Mouse (Mus musculus) E14TG2a.4 (cell line): ENCODE results near the gene Arhgap33.

Experiments used
- H3K27me3 ChIP-seq: 2 replicates; pipeline ENCODE4 v1.6.1; 2014; ENCODE audit warnings: low read length, control low read depth; ENCODE audit not compliant: insufficient read depth
- H3K36me3 ChIP-seq: 2 replicates; pipeline ENCODE4 v1.6.1; 2014; ENCODE audit warnings: low read length, control low read depth; ENCODE audit not compliant: insufficient read depth
- H3K4me1 ChIP-seq: replicated peaks from 2 replicates; pipeline ENCODE4 v1.6.1; 2014; ENCODE audit warnings: low read depth, low read length, control low read depth
- H3K4me3 ChIP-seq: replicated peaks from 2 replicates; pipeline ENCODE4 v1.5.1; 2014; ENCODE audit warnings: mild to moderate bottlenecking, low read length
- H3K9me3 ChIP-seq: 2 replicates; pipeline ENCODE4 v1.6.1; 2014; ENCODE audit warnings: low read length, control low read depth
- CTCF ChIP-seq: conservative IDR thresholded peaks from 2 replicates; pipeline ENCODE4 v1.5.1; 2014; ENCODE audit warnings: low read length
- NANOG ChIP-seq: IDR thresholded peaks from 2 replicates; pipeline ENCODE4 v1.6.1; 2014; ENCODE audit warnings: borderline replicate concordance, low read length, mixed read lengths
- POU5F1 ChIP-seq: IDR thresholded peaks from 2 replicates; pipeline ENCODE4 v1.6.1; 2014; ENCODE audit warnings: low read length, borderline replicate concordance

Gene Arhgap33

DNA sequence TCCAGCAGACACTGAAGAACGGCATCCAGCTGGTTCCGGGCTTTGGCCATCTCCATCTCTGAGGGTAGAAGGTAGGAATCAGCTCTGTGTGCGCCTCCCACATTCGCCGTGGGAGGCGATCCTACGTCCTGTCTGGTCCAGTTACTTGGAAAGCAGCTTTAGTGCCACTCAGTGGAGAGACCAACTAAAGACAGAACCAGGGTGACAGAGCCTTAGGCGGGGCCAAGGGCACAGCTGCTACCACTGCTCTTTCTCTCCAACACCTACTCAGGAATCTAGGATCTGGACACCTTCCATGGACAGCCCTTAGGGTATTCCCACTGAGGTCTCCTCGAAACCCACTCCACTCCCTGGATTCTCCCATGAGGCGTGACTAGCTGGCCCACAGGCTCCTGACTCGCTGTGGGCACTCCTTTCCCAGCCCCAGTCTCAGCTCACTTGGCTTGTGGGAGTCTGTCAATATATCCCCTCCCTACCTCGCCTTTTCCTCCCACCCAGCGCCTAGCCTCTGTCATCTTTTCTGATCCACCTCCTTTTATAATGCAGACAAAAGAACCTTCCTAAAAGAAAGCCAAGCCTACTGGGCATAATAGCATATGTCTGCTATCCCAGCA lies 23.1 kb upstream of the Arhgap33 start:
- peaks cover 43% of the 10 kb centered on the region for H3K36me3 ChIP-seq
- TF ChIP-seq NANOG (no peak), POU5F1 (no peak), CTCF (no peak)
- no peaks in the 10 kb centered on the region for H3K27me3 ChIP-seq
- peak overlapping the region; percentile 90 for H3K4me3 ChIP-seq
- peaks cover 80% of the 10 kb centered on the region for H3K4me1 ChIP-seq
- H3K9me3 ChIP-seq = no peaks in the 10 kb centered on the region

DNA sequence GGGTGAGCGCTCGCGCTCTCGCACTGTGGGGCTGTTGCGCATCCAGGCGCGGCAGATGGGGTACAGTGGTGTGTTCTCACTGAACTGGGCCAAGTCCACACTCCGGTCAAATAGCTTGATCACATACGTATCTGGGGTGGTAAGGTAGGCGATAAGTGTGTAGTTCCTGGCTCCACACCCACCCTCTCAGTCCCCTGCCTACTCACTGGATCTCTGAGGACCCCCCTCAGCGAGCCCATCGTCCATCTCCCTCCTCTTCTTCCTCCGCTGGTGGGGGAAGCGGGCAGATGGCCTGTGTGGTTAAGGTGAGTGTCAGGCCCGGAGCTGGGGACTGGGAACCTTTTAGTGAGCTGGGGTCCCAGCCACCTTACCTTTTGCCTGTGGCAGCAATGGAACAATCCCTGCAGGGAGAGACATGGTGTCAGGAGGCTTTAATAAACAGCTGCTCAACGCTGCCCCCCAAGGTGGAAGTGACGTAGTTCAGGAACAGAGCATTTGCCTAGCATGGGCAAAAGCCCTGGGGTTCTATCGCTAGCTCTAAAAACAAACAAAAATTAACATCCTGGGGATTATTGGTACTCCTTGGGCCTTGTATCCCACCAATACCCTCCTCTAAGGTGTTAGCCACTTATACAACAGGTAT lies 22.2 kb upstream of the Arhgap33 start:
- Histone ChIP-seq H3K9me3 (no peaks in the 10 kb centered on the region), H3K4me3 (no peak overlapping the region; the same call in 1 of the 2 replicates), H3K36me3 (peaks cover 43% of the 10 kb centered on the region), H3K4me1 (peaks cover 80% of the 10 kb centered on the region), H3K27me3 (no peaks in the 10 kb centered on the region)
- TF ChIP-seq CTCF (no peak), NANOG (no peak), POU5F1 (no peak)

DNA sequence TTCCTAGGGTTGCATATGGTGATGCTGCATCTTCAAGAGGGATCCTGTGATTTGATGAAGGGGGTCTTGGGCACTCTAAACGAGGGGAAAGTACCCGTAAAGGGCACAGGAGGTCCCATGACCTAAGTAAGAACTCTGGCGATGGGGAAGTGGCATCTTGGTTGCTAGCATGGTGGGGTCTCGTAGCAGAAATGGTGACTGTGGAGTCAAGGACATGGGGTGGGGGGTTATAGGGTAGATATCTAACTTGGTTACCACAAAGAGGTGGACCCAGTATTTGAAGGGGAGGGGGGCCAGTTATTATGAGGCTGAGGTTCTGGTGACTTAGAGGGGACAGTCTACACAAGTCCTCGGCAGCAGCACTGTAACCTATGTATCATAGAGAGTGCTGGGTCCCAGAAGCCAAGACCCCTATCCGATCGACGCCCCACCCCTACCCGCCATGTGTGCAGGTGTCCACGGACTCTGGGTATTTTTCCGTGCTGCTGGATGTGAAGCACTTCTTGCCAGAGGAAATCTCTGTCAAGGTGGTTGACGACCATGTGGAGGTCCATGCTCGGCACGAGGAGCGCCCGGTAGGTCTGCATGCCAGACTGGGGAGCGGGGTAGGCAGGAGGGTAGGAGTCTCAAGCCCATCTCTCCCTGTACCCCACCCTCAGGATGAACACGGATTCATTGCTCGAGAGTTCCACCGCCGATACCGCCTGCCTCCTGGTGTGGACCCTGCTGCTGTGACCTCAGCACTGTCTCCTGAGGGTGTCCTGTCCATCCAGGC lies 19.1 kb upstream of the Arhgap33 start:
- Histone ChIP-seq H3K27me3 (no peaks in the 10 kb centered on the region), H3K4me1 (peaks cover 72% of the 10 kb centered on the region), H3K36me3 (peaks cover 45% of the 10 kb centered on the region), H3K4me3 (peak overlapping the region; percentile 88), H3K9me3 (no peaks in the 10 kb centered on the region)
- TF ChIP-seq NANOG (no peak), POU5F1 (no peak), CTCF (no peak)

DNA sequence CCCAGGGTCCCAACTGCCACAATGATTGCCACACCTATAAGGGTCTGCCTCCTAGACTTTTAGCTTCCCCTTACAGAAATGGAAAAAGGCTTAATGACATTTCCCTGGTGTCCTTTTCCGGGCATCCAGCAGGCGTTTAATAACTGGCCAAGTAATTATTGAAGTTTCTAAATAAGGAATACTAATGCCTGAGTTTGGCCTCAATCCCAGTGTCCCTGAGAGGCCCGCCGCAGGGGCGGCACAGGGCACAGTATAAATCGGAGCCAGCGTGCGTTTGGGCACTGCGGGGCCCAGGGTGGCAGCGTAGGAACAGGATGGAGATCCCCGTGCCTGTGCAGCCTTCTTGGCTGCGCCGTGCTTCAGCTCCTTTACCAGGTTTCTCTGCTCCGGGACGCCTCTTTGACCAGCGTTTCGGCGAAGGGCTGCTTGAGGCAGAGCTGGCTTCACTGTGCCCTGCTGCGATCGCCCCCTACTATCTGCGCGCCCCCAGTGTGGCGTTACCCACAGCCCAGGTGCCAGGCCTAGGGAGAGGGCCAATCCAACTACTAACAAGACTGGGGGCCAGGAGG lies 18.2 kb upstream of the Arhgap33 start:
- Histone ChIP-seq H3K36me3 (peaks cover 54% of the 10 kb centered on the region), H3K4me1 (peaks cover 63% of the 10 kb centered on the region), H3K27me3 (no peaks in the 10 kb centered on the region), H3K9me3 (no peaks in the 10 kb centered on the region), H3K4me3 (peak overlapping the region; percentile 88)
- TF ChIP-seq NANOG (no peak), CTCF (no peak), POU5F1 (no peak)

DNA sequence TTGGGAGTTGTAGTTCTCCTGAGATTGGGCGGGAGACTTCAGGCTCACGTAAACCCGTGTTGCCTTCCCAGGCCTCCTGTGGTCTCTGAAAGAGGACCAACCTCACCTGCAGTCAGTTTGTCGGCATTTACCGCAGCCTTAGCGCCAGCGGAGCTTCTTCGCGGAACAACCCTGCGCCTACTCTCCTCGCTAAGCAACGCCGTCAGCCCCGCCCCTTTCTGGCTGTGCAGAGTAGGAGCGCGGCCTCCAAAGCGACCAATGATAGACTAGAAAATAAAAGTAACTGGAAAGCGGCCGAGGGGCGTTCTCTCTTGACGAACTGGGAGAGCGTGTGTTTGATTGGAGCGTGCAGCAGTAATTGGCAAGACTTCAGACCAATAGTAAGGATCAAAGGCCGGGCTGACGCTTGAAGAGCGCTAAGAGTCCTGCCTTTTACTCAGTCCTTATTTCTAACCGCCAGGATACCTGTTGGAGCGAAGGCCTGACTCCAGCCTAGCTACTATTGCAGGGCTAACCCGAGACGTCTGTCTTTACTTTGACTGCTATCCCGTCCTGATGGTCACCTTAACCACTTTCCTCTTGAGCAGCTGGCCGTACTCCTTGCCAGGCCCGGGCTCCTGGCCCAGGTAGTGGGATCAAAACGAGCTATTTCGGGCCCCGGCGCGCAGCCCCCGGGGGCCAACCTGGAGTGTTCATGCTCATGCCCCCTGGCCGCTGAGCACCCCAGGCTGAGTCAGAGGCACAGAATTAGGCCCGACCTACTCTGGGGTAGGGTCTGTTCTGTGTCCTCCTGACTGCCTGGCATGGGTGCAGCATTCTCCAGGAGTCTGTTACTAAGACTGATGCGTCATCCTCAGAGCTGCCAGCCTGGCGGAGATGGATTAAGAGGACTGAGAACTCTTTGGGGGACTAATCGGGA lies 17.5 kb upstream of the Arhgap33 start, which contains the start of the genes Hspb6 and Proser3:
TSS of gene Hspb6 (plus strand) at position 77 of the 919 bp plus-strand sequence.
TSS of gene Proser3 (minus strand) at position 198 of the 919 bp plus-strand sequence.
- Histone ChIP-seq H3K36me3 (peaks cover 55% of the 10 kb centered on the region), H3K4me1 (peaks cover 56% of the 10 kb centered on the region), H3K9me3 (no peaks in the 10 kb centered on the region), H3K27me3 (no peaks in the 10 kb centered on the region), H3K4me3 (peak within 1 kb of the TSS; percentile 88)
- TF ChIP-seq POU5F1 (no peak), CTCF (no peak), NANOG (no peak)

DNA sequence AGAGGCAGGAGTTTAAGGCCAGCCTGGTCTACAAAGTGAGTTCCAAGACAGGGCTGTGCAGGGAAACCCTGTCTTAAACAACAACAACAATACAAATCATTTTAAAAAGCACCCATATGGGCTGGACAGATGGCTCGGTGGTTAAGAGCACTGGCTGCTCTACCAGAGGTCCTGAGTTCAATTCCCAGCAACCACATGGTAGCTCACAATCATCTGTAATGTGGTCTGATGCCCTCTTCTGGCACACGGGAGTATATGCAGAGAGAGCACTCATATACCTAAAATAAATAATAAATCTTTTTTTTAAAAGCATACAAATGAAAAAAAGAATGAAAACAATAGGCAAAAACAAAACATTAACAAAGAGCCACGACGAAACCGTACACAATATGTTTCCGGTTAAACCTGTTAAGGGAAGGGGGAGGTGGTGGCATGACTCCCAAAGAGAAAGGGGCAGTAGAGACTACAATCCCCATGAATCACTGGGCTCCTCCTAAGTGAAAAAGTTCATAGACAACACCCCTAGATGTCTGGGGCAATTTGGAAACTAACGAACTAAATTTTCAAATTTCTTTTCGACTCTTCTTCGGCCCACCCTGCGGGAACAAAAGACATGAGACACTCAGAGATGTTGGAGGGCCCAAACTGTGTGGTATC lies 16.7 kb upstream of the Arhgap33 start:
- Histone ChIP-seq H3K36me3 (peaks cover 47% of the 10 kb centered on the region), H3K4me1 (peaks cover 48% of the 10 kb centered on the region), H3K4me3 (peak overlapping the region; percentile 88), H3K9me3 (no peaks in the 10 kb centered on the region), H3K27me3 (no peaks in the 10 kb centered on the region)
- TF ChIP-seq NANOG = no peak
- TF ChIP-seq CTCF = peak; percentile 27

DNA sequence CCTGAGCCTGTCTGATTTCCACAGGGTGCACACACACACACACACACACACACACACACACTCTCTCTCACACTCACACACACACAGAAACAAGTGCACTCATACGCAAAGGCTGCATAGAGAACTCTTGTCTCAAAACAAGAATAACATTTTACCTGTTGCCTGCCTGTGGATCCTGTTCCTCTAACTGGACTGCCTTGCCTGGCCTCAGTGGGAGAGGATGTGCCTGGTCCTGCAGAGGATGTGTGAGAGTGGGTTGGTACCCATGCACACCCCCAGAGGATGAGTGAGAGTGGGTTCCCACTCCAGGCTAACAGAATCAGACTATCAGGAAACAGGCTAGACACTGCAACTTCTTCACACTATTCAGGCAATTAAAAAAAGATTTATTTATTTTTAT lies 15.7 kb upstream of the Arhgap33 start:
- H3K27me3 ChIP-seq = no peaks in the 10 kb centered on the region
- TF ChIP-seq NANOG (no peak), CTCF (no peak), POU5F1 (no peak)

More for the DNA sequence above, 15.7 kb upstream of the Arhgap33 start:
- no peak overlapping the region for H3K4me3 ChIP-seq
- peaks cover 46% of the 10 kb centered on the region for H3K36me3 ChIP-seq
- peaks cover 41% of the 10 kb centered on the region for H3K4me1 ChIP-seq
- H3K9me3 ChIP-seq = no peaks in the 10 kb centered on the region
